Mouse (Mus musculus) large intestine, adult 2 months (tissue): ENCODE results near the gene Hdac7. TPM values are rescaled to one million over a fixed set of nuclear protein-coding genes. Genes with fewer than 3 reads are reported as not detected.

ENCODE experiments used
- DNase-seq: peaks from one replicate; pipeline ENCODE4 v3.0.0-alpha.2; 2012; ENCODE audit warnings: low read depth, low spot score
- WGBS: fragments of 180-500 bp; shearing (Covaris S2); methylation state at CpG from one replicate; pipeline ENCODE4 v1.1.7; 2018; 5-methylcytosine and 5-hydroxymethylcytosine counted together
- polyA plus RNA-seq: library from polyadenylated mRNA; depleted of rRNA; stranded (reverse); fragments of >200 nt; gene quantifications from 2 replicates; pipeline ENCODE4 v1.2.3, GENCODE M21; 2012

Hdac7 gene
- polyA plus RNA-seq, 1 experiment, result 22.9 TPM

- no peak for DNase-seq
- 53% methylated on average over 14 of the region's 14 CpGs for WGBS
These were observed 18.7 kb upstream of the Hdac7 start for GRCm38 (mm10) chr15:97862881-97863493.

GRCm38 (mm10) chr15:97860353-97860752 lies 16.1 kb upstream of the Hdac7 start:
- WGBS, result 74% methylated on average over 3 of the region's 3 CpGs
- DNase-seq, result no peak

GRCm38 (mm10) chr15:97858431-97858830 lies 14.1 kb upstream of the Hdac7 start:
- WGBS, result 71% methylated on average over 4 of the region's 4 CpGs
- DNase-seq, result no peak

- WGBS, result 38% methylated on average over 6 of the region's 6 CpGs
- no peak for DNase-seq
These were observed 10.2 kb upstream of the Hdac7 start for GRCm38 (mm10) chr15:97854551-97854950.

- DNase-seq, result no peak
- 43% methylated on average over 8 of the region's 8 CpGs for WGBS
These were observed 9.8 kb upstream of the Hdac7 start for GRCm38 (mm10) chr15:97854059-97854458.

GRCm38 (mm10) chr15:97852291-97852690 lies 8.0 kb upstream of the Hdac7 start:
- 85% methylated on average over 3 of the region's 3 CpGs for WGBS
- DNase-seq, result no peak

GRCm38 (mm10) chr15:97851011-97851410 lies 6.7 kb upstream of the Hdac7 start:
- WGBS, result 73% methylated on average over 5 of the region's 5 CpGs
- DNase-seq, result no peak

- WGBS, result 16% methylated on average over 2 of the region's 2 CpGs
- DNase-seq, result no peak
These were observed 6.1 kb upstream of the Hdac7 start for GRCm38 (mm10) chr15:97850441-97850840.

- WGBS, result 2% methylated on average over 19 of the region's 19 CpGs
- DNase-seq, result peak; percentile 70
These were observed 5.0 kb upstream of the Hdac7 start for GRCm38 (mm10) chr15:97849116-97849911.

GRCm38 (mm10) chr15:97847866-97848265 lies 3.6 kb upstream of the Hdac7 start:
- 94% methylated on average over 2 of the region's 2 CpGs for WGBS
- no peak for DNase-seq

- 96% methylated on average over 4 of the region's 4 CpGs for WGBS
- DNase-seq, result no peak
These were observed 3.0 kb upstream of the Hdac7 start for GRCm38 (mm10) chr15:97847285-97847684.

GRCm38 (mm10) chr15:97846121-97846882 lies 2.0 kb upstream of the Hdac7 start:
- WGBS, result 89% methylated on average over 11 of the region's 11 CpGs
- DNase-seq, result no peak

- WGBS, result 86% methylated on average over 7 of the region's 7 CpGs
These were observed 1.1 kb downstream of the Hdac7 start for GRCm38 (mm10) chr15:97843247-97843651.

GRCm38 (mm10) chr15:97842058-97842457 lies 2.2 kb downstream of the Hdac7 start:
- WGBS, result 88% methylated on average over 6 of the region's 6 CpGs
- DNase-seq, result no peak

More at GRCm38 (mm10) chr15:97843247-97843651, 1.1 kb downstream of the Hdac7 start:
- no peak for DNase-seq

GRCm38 (mm10) chr15:97841383-97841782 lies 2.9 kb downstream of the Hdac7 start:
- WGBS, result 94% methylated on average over 6 of the region's 6 CpGs
- no peak for DNase-seq

GRCm38 (mm10) chr15:97840781-97841180 lies 3.5 kb downstream of the Hdac7 start:
- DNase-seq, result no peak
- 69% methylated on average over 1 of the region's 1 CpGs for WGBS

GRCm38 (mm10) chr15:97839991-97840455 lies 4.3 kb downstream of the Hdac7 start:
- peak; percentile 53 for DNase-seq
- WGBS, result 21% methylated on average over 3 of the region's 3 CpGs

GRCm38 (mm10) chr15:97839473-97839872 lies 4.8 kb downstream of the Hdac7 start:
- DNase-seq, result no peak
- WGBS, result 82% methylated on average over 4 of the region's 4 CpGs

GRCm38 (mm10) chr15:97839012-97839411 lies 5.3 kb downstream of the Hdac7 start:
- WGBS, result 96% methylated on average over 2 of the region's 2 CpGs
- DNase-seq, result no peak

- no peak for DNase-seq
- 67% methylated on average over 4 of the region's 4 CpGs for WGBS
These were observed 5.9 kb downstream of the Hdac7 start for GRCm38 (mm10) chr15:97838395-97838794.
